Mouse (Mus musculus) adipocyte (in vitro differentiated cells): ENCODE results near the gene Anxa4.
A peak's percentile ranks its signal among the peaks of the same experiment; 100 is the strongest.

Source experiments
- DNase-seq: peaks from one replicate; pipeline ENCODE4 v3.0.0-alpha.2; 2016; ENCODE audit warnings: low spot score

Gene Anxa4

DNA sequence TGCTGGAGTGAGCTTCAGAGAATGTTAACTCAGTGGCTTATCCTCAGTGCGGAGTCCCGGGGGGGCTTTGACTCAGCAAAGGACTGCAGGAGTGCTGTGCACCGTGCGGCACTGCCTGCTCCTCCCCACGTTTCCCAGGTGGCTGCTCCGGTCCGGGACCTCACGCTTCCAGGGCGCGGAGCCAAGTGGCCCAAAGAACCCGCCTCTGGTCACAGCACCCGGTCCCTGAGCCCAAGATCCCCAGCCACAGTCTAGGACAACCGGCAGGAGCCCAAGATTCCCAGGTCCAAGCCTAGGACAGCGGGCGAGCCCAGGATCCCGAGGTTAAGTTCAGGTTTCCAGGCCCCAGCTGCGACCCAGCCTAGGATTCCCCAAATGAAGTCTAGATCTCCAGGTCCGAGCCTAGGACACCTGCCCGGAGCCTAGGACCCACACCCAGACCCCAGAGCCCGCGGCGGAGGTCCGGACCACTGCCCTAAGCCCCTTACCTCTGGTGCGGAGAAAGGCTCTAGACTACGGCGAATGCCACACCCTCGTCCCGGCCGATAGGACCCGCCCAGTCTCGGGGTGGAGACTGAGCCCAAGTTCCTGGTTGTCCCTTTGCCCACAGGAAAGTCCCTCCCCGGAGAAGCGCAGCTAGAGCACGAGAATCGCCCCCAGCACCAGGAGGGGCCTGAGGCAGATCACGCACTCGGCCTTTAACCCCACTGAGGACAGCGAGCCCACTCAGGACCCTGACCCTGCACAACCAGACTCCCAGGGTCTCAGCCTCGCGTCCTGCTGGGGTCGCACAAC lies at the start of gene Anxa4:
TSS of gene Anxa4 (minus strand) at position 564 of the 795 bp plus-strand sequence.
- DNase-seq, result peak; percentile 88

DNA sequence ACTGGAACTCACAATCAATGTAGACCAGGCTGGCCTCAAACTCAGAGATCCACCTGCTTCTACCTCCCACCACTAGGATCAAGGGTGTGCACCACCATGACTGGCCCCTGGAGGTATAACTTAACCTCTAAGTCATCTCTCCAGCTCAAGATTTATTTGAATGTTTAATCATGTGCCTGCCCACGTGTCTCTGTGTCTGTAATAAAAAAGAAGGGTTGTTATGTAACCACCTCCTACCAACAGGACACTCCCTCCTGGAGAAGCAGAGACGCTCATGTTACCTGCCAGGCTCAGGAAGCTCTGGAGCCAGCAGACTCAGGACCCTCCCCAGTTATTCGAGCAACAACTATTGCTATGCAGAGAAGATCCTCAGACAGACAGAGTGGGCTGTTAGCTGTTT lies 48.6 kb upstream of the Anxa4 start:
- no peak for DNase-seq

DNA sequence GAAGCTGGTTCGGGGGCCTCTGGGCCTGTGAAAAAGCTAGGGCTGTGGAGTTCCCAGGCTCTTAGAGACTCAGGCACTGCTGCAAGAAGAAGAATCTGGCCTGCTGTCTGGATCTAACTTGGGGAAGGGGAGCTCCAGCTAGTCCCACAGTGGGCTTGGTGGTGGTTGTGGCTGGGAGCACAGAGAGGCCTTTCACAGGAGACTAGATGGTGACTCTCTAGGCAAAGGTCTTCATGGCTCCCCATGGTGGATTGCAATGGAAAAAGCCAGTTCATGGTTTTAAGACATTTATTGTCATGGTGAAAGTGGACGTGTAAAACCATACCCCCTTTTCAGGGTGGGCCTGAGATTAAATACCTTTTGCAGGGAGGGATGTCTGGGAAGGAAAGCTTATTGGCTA lies 45.7 kb upstream of the Anxa4 start:
- no peak for DNase-seq

DNA sequence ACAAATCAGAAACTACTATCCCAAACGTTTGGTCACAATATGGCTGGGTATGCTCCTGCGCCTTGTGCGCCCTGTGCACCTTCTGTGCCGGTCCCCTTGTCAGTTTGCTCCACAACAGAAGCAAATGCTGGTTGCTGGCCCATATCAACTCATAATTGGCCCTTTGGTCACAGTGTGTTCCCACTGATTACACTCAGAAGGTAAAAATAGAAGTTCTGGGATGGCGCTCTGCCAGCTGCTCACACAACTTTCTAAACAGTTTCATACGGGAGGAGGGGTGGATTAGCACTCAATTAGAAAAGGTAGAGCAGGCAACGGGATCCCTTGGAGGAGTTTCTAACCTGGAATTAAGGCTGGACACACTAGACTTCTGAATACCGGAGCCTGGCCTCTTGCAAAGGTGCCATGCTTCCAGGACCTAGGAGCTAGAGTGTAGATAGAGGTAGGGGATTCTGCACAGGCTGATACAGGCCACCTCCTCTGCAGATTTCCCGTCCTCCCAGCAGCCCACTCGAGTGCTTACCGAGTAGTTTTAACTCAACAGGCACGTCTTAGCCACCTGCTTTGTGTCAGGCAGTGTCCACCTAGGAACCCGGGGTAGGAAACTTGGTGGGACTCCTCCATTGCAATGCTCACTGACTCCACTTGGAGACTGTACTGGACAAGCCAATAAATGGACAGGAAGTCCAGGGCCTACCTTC lies 39.6 kb upstream of the Anxa4 start:
- DNase-seq, result peak; percentile 59

DNA sequence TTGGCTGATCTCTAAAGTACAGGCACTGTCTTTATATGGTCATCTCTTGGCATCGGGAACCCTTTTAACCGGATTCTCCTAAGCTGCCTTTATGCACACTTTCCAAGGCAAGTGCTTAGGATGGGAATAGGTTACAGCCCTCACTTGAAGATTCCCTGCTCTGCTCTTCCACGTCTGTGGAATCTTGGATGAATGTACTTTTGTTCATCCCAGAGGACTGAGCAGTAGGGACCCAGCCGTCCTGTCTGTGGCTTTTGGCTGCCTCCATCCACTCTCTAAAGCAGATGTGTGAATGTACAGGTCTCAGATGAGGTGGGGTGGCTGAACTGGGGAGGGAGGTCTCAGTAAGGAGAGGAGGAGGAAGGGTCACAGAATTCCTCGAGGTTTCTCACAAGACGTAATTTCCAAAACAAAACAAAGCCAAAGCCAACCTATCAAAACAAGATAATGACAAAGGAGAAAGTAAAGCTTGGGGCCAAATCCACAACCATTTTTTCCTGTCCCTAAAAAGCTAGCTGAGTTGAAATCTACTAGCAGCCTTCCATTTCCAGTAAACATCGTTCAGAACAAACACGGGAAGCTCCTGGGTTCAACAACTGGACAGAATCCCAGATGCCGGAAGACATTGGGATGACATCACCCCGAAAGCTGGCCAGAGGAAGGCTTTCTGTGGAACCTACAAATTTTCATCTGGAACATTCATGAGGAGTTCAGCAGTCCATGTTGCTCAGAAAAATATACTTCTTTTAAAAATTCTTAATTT lies 37.5 kb upstream of the Anxa4 start:
- peak; percentile 74 for DNase-seq

DNA sequence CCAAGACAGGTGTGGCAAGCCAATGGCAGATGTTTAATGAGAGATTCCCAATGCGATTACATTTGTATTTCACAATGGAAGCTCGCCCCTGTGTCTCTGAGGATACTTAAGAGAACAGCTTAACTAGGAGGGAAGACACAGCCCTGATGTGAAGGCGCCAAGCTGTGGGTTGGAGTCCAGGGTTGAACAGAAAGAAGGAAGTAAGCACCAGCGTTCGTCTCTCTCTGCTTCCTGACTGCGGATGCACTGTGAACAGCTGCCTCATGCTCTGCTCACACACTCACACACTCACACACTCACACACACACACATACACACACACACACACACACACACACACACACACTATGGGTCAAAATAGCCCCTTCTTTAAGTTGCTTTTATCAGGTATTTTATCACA lies 36.4 kb upstream of the Anxa4 start:
- DNase-seq, result no peak

DNA sequence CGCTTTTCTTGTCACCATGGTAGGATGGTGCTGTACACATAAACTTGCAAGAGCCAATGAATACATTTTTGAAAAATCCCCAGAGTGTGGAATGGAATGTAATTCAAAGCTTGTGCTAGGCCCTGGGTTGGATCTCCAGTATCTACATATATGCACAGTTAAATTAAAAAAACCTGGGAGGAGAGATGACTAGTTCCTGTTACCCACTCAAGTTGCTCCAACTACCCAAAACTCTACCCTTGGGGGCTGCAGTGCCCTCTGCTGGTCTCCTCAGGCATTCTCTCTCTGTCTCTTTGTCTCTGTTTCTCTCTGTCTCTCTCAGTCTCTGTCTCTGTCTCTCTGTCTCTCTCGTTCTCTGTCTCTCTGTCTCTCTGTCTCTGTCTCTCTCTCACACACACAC lies 34.0 kb upstream of the Anxa4 start:
- DNase-seq, result no peak

DNA sequence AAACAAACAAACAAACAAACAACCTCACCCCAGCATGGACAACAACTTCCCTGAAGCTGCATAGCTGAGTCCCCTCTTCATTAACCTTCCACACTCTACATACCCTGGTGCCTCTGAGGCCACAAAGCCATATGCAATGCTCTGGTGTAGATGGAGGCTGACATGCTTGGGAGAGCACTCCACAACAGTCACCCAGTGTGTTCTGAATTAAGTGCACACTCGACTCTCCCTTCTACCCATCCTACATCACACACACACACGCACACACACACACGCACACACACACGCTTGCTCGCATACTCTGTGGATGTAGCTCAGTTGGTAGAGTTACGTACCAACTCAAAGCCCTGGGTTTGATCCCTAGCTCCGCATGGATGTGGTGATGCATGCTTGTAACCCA lies 31.0 kb upstream of the Anxa4 start:
- DNase-seq, result no peak

DNA sequence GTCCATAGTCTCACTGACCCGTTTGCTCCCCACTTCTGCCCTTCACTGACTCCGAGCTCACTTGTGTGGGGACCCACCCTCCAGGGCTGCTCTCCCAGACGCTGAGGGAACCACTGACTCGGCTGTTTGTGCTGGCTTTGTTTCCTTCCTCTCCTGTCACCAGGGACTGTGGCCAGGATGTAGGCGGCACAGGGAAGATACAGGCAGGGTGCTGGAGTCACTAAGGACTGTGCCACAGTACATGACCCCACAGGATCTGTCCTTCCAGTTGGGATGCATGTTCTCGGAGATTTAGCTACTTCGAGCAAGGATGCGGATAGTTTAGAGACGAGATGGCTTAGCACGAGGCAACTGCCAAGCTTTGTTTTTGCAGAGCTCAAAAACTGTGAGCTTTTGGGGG lies 30.4 kb upstream of the Anxa4 start:
- DNase-seq, result no peak

DNA sequence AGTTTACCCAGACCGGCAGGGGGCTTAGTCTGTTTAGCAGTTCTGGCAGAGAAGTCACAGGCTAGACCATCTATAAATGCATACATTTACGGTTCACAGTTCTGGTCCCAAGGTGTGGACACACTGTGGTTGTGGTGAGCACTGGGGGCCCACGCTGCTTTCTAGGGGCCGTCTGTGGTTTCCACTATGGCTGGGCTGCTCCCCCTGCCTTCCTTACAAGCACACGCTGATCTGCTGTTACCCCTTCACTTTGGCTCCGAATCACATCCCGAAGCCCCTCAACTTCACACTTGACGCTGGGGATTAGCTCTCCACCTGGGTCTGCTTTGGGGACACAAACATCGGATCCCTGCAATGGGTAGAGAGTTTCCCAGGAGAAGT lies 29.7 kb upstream of the Anxa4 start:
- no peak for DNase-seq

DNA sequence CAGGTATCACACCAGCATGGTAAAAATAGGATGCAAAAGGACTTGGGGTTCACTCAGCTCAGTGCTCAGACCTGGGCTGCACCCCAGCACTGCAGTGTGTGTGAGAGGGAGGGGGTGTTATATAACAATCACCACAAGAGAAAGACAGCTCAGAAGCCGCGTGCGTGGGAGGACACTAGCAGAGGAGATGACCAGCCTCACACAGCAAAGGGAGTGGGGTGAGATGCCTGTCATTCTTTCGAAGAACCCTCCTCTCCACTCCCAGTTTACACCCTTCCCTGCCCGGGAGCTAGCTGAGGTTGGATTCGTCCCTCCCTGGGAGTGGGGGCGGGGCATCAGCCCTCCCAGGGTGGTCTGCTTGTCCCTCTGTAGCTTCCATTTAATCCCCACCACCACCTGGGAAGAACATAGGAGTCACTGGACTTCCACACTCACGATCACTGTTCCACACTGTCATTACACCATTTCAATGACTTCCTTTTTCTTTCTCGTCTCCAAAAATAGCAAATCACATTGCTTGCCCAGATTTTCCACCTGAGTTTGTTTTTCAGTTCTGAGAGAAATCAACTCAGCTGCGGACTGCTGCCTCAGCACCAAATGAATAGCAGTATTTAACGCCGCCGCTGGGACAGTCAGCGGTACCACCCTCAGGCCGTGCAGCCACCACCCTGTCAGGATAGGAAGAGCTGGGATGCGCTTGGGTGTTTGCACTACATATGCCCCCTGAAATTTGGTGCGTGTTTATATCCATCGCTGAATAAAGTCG lies 29.1 kb upstream of the Anxa4 start:
- no peak for DNase-seq

DNA sequence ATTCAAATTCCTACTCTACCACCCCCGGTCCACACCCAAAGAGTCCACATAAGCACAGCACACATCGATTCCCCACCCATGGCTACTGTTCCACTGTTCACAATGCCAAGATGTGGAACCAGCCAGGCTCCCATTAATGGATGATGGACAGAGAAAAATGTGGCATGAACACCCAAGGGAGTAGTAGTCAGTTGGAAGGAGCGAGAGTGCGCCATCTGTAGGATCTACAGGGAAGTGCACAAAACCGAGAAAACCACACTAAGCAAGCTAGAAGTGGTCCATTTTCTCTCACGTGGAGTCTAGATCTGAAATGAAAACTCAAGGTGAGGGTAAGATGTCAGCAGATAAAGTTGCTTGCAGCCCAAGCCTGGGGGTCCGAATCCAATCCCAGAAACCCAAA lies 27.3 kb upstream of the Anxa4 start:
- DNase-seq, result peak; percentile 29

DNA sequence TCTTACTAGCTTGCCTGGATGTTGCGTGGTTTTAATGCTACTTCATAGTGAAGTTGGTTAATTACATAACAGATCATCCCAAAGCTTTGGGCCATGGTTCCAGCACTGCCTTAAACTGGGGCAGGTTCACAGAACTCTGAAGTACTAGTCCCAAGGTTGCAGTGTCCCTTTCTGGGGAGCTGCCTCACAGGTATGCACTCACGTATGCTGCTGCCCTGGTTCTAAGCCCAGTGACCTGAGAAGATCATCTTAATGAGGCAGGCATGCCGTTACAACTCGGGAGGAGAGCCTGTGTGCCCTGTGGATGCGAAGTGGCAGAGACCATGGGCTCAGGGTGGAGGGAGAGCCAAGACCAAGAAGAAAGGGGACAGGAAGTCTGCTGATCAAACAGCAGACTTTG lies 26.5 kb upstream of the Anxa4 start:
- DNase-seq, result no peak

DNA sequence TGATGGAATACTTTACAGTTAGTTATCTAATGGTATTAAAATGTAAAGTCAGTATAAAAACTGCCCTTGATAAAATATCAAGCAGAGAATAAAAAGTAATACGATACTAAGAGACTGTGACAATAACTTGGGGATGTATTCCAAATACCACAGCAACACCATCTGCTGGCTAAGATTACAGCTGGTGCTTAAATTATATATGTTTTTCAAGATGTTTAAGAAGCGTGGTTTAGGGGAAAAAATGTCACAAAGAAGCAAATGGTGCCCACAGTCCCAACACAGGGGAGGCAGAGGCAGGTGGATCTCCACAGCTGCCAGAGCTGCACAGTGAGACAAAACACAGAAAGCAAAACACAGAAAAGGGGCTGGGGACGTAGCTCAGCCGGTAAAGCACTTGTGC lies 25.5 kb upstream of the Anxa4 start:
- DNase-seq, result no peak

DNA sequence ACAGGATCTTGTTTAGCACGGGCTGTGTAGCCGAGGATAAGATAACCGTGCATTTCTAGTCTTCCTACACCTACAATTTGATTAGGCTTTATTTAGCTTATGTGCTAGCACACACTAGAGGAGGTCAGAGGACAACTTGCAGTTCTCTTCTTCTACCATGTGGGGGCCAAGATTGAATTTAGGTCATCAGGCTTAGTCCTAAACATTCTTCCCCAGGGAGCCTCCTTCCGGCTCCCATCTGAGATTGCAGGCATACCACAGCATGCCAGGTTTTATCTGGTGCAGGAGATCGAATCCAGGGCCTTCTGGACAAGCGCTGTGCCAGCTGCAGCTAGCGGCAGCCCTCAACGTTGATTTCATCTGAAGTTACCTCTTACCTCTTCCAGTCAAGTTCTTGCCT lies 23.2 kb upstream of the Anxa4 start:
- peak; percentile 72 for DNase-seq

DNA sequence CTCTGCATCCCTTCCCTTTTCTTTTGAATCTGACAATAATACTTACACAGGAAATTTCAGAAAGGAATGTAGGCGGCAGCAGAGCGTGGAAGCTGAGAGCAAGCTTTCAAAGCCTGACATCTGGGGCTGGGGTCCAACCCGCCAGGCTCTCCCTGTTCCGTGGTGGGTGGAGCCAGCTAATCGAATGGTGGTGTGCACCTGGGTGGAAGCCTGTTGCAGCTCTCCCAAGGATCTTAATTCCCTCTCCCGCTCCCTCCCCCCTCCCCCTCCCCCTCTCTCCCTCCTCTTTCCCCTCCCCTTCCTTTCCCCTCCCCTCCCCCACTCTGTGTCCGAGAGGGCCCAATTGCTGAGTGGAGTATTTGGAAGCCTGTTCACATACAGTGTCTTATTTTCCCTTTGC lies 22.1 kb upstream of the Anxa4 start:
- DNase-seq, result no peak

DNA sequence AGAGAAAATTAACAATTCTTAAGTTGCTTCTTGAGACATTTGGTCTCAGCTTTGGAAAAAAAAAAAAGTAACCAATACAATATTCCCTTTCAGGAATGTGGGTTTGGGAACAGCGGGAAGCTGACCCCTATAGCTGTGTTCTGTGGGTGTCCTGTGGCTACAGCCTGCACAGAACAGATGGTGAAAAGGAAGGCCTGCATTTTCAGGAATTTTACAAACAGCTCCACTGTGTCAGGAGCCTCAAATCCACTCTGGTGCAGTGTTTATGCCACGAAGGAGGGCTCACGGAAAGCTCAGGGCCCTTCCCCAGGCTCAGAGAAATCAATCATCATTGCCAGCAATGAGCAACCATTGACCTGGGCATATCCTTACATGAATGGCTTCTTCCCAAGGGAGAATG lies 21.5 kb upstream of the Anxa4 start:
- DNase-seq, result no peak

DNA sequence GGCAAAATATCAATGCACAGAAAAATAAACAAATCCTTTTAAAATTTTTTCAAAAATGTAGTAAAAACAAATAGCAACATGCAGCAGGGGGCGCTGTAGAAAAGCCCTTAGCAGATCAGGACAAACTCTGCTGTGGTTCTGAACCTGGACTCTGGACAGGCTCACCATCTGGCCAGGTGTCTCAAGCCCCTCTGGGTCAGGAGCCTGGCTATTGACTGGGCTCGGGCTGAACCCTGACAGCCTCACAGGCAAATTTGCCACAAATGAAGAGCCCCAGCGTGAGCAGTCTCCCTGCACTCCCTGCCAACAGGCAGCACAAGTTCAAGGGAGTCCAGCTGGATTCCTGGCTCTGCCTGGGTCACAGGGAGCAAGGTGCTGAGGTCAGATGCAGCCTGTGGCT lies 20.0 kb upstream of the Anxa4 start:
- peak; percentile 74 for DNase-seq

DNA sequence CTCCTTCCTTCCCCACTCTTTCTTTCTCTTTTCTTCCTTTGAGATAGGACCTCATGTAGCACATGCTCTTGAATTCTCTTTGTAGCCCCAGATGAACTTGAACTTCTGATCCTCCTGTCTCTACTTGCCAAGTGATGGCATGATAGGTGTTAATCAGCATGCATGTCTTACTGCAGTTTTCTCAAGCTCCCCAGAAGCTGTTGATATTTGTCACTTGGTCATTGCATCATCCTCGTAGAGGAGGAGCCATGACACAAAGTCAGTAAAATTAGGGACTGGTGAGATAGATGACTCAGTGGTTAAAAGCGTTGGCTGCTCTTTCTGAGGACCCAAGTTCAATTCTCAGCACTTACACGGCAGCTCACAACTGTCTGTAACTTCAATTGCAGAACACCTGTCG lies 19.5 kb upstream of the Anxa4 start:
- DNase-seq, result no peak

DNA sequence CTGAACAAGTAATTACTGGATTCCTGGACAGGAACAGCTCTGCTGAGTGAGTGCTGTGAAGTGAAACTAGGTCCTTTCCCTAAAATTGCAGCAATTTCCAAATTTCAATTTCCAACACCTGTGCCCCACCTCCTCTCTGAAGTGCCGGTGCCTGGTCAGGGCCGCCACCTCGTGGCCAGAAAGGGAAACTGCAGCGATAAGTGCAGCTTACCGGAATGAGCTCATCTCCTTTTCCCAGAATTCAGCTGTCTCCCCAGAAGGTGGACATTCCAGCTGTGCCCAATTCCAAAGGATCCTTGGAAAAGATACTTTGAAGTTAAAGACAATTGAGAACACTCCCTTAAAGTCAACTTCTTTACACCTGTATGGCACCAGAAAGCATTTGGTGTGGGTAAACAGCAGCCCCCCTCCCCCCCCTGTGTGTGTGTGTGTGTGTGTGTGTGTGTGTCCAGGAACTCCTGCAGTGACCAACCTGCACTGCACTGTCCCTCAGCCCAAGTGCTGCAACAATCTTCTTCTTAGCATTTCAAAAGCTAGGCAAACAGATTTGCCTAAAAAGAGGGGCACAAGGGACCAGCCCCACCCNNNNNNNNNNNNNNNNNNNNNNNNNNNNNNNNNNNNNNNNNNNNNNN lies 13.2 kb upstream of the Anxa4 start:
- DNase-seq, result peak; percentile 74

DNA sequence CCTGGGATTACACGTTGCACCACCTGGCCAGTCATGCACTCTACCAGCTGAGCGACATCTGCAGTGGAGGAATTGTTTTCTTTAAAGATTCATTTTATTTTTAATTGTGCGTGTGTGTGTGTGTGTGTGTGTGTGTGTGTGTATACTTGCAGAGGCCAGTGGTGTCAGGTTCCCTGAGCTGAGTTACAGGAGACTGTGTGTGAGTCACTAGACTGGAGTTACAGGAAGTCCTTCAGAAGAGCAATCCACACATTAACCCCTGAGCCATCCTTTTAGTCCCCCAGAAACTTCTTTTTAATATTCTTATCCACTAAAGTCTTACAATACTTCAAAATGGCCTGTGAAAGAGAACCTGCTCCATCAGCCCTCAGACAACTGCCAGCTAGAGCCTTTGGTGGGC lies 11.3 kb upstream of the Anxa4 start:
- DNase-seq, result no peak

DNA sequence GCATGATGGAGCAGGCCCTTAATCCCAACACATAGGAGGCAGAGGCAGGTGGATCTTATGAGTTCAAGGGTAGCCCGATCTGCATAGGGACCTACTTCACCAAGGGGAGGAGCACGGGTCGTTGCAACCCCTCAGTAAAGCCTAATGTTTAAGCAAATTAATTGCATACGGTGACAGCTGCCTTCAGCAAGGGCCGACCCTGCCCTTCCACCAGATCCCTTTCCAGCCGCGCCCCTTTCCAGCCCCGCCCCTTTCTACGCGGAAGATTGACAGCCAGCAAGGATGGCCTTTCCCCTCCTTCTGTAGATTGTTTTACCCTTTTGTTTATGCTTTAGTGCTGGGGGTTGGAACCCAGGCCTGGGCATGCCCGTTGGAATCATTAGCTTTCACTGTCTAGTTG lies 8.0 kb upstream of the Anxa4 start:
- DNase-seq, result no peak
